Mouse (Mus musculus): ENCODE measurements around the gene Suox. TPM values are rescaled to one million over a fixed set of nuclear protein-coding genes. Genes with fewer than 3 reads are reported as not detected.

Gene Suox
- polyA plus RNA-seq, 1 experiment from 2014 or later = 14.6 TPM

Other genes starting within 250 kb of the Suox start
- gene Smarcc2, start 214.8 kb downstream of the Suox start, polyA plus RNA-seq (2016; fragmentation: Nextera tagmentation; extraction: Ambion mirVana) = 72.2 and 106 TPM in 2 replicates
- 866 and 958 TPM in 2 replicates for gene Myl6, start 179.9 kb downstream of the Suox start, polyA plus RNA-seq (2016; fragmentation: Nextera tagmentation; extraction: Ambion mirVana)
- 2.8 TPM in 2 replicates for gene Myl6b, start 175.4 kb downstream of the Suox start, polyA plus RNA-seq (2016; fragmentation: Nextera tagmentation; extraction: Ambion mirVana)
- gene Esyt1, start 148.2 kb downstream of the Suox start, polyA plus RNA-seq (2016; fragmentation: Nextera tagmentation; extraction: Ambion mirVana) = 20.2 and 22.0 TPM in 2 replicates
- gene Zc3h10, start 126.3 kb downstream of the Suox start, polyA plus RNA-seq (2016; fragmentation: Nextera tagmentation; extraction: Ambion mirVana) = 16.9 and 19.9 TPM in 2 replicates
- gene Rpl41, start 124.8 kb downstream of the Suox start, polyA plus RNA-seq (2016; fragmentation: Nextera tagmentation; extraction: Ambion mirVana) = 2,868 and 3,332 TPM in 2 replicates
- 205 and 257 TPM in 2 replicates for gene Pa2g4, start 108.1 kb downstream of the Suox start, polyA plus RNA-seq (2016; fragmentation: Nextera tagmentation; extraction: Ambion mirVana)
- 5.0 and 13.5 TPM in 2 replicates for gene Erbb3, start 84.4 kb downstream of the Suox start, polyA plus RNA-seq (2016; fragmentation: Nextera tagmentation; extraction: Ambion mirVana)
- gene Rps26, start 47.3 kb downstream of the Suox start, polyA plus RNA-seq (2016; fragmentation: Nextera tagmentation; extraction: Ambion mirVana) = 472 and 519 TPM in 2 replicates
- 2.6 and 3.5 TPM in 2 replicates for gene Ikzf4, start 28.1 kb downstream of the Suox start, polyA plus RNA-seq (2016; fragmentation: Nextera tagmentation; extraction: Ambion mirVana)
- gene Rab5b, start 22.2 kb upstream of the Suox start, polyA plus RNA-seq (2016; fragmentation: Nextera tagmentation; extraction: Ambion mirVana) = 73.5 and 86.0 TPM in 2 replicates
- gene Pmel, start 30.1 kb upstream of the Suox start, polyA plus RNA-seq (2016; fragmentation: Nextera tagmentation; extraction: Ambion mirVana) = 7.1 and 7.3 TPM in 2 replicates
- 91.0 and 109 TPM in 2 replicates for gene Cdk2, start 31.0 kb upstream of the Suox start, polyA plus RNA-seq (2016; fragmentation: Nextera tagmentation; extraction: Ambion mirVana)
- gene Dgka, start 70.8 kb upstream of the Suox start, polyA plus RNA-seq (2016; fragmentation: Nextera tagmentation; extraction: Ambion mirVana) = 4.1 and 4.4 TPM in 2 replicates
- gene Pym1, start 73.8 kb upstream of the Suox start, polyA plus RNA-seq (2016; fragmentation: Nextera tagmentation; extraction: Ambion mirVana) = 54.7 and 62.2 TPM in 2 replicates
- 0.36 and 0.39 TPM in 2 replicates for gene Mmp19, start 116.8 kb upstream of the Suox start, polyA plus RNA-seq (2016; fragmentation: Nextera tagmentation; extraction: Ambion mirVana)
- gene Dnajc14, start 130.0 kb upstream of the Suox start, polyA plus RNA-seq (2016; fragmentation: Nextera tagmentation; extraction: Ambion mirVana) = 50.4 and 56.0 TPM in 2 replicates
- gene Tmem198b, start 130.3 kb upstream of the Suox start, polyA plus RNA-seq (2016; fragmentation: Nextera tagmentation; extraction: Ambion mirVana) = 19.1 and 23.3 TPM in 2 replicates
- gene Sarnp, start 143.3 kb upstream of the Suox start, polyA plus RNA-seq (2016; fragmentation: Nextera tagmentation; extraction: Ambion mirVana) = 251 and 263 TPM in 2 replicates
- gene Ormdl2, start 147.6 kb upstream of the Suox start, polyA plus RNA-seq (2016; fragmentation: Nextera tagmentation; extraction: Ambion mirVana) = 74.1 and 97.0 TPM in 2 replicates
- 8.9 and 11.1 TPM in 2 replicates for gene Gdf11, start 217.6 kb upstream of the Suox start, polyA plus RNA-seq (2016; fragmentation: Nextera tagmentation; extraction: Ambion mirVana)
- gene Cd63, start 226.9 kb upstream of the Suox start, polyA plus RNA-seq (2016; fragmentation: Nextera tagmentation; extraction: Ambion mirVana) = 240 and 253 TPM in 2 replicates
- 15.8 and 18.7 TPM in 2 replicates for gene Rdh5, start 248.8 kb upstream of the Suox start, polyA plus RNA-seq (2016; fragmentation: Nextera tagmentation; extraction: Ambion mirVana)
- gene Bloc1s1, start 250.0 kb upstream of the Suox start, polyA plus RNA-seq (2016; fragmentation: Nextera tagmentation; extraction: Ambion mirVana) = 229 and 285 TPM in 2 replicates

All from hindbrain, embryonic 10.5 days (tissue).